Comparison of ENCODE assay signal across 10 mouse cellular contexts in genomic region chr17:12689537-12689936, GRCm38 (mm10). TPM values are rescaled to one million over a fixed set of nuclear protein-coding genes. Genes with fewer than 3 reads are reported as not detected.
DNase-seq lines count a peak whose midpoint lies in the region; ATAC-seq lines count a peak whose summit lies in the region.
"Had no signal": no experiment of that assay in that cellular context is flagged by ENCODE, and none has a peak within 500 bp of the region (broad histone marks: within the 10 kb centered on the region; RNA-seq: fewer than 3 reads in every experiment).

No protein-coding gene starts in this region.

- no peak overlapping the region for H3K27ac ChIP-seq in midbrain, embryonic 16.5 days (ENCODE audit: low read length)
- H3K27ac ChIP-seq in midbrain, embryonic 15.5 days = no peak overlapping the region
- H3K27ac ChIP-seq in heart, embryonic 14.5 days (replicated peaks in 1 of 2; ENCODE audit: control insufficient read depth in 1 of 2, insufficient read depth in 1 of 2, low read depth in 2 of 2, low read length in 2 of 2) = peak overlapping the region; percentile 62 to 70
- H3K27ac ChIP-seq: liver, embryonic 15.5 days had no signal

- H3K4me3 ChIP-seq in midbrain, embryonic 16.5 days (ENCODE audit: low read depth, low read length) = no peak overlapping the region
- H3K4me3 ChIP-seq in midbrain, embryonic 15.5 days = no peak overlapping the region
- H3K4me3 ChIP-seq in heart, embryonic 14.5 days (ENCODE audit: control insufficient read depth in 1 of 2, insufficient read depth in 1 of 2, low read depth in 1 of 2, low read length in 2 of 2) = no peak overlapping the region
- H3K4me3 ChIP-seq: liver, embryonic 15.5 days had no signal

- no peak for ATAC-seq in frontal cortex, adult (ENCODE audit: low TSS enrichment)
- ATAC-seq in midbrain, embryonic 16.5 days = 0 out of 2 replicates have a peak, but pooled peaks have one; percentile 25
- ATAC-seq in midbrain, embryonic 15.5 days (replicated peaks) = no peak
- ATAC-seq in heart, embryonic 14.5 days (ENCODE audit: insufficient number of reproducible peaks, insufficient read depth, low FRiP score, low read depth) = no peak
- no peak for ATAC-seq in monocyte, adult 5-6 weeks (replicated peaks; ENCODE audit: insufficient number of reproducible peaks, low FRiP score, low TSS enrichment, poor library complexity, severe bottlenecking)
- ATAC-seq: Patski had no signal

- WGBS in midbrain, embryonic 16.5 days = 74% methylated on average over 3 of the region's 3 CpGs
- 75% methylated on average over 3 of the region's 3 CpGs for WGBS in midbrain, embryonic 15.5 days
- WGBS in heart, embryonic 14.5 days = 72% methylated on average over 3 of the region's 3 CpGs

- H3K9ac ChIP-seq in midbrain, embryonic 16.5 days (ENCODE audit: low read depth, low read length) = no peak overlapping the region
- H3K9ac ChIP-seq in midbrain, embryonic 15.5 days = no peak overlapping the region
- peak overlapping the region; percentile 19; the same call in 1 of the 2 replicates for H3K9ac ChIP-seq in heart, embryonic 14.5 days (ENCODE audit: low read length)
- H3K9ac ChIP-seq: liver, embryonic 15.5 days had no signal

- DNase-seq in frontal cortex, postnatal 14 days (ENCODE audit: low spot score in 2 of 2) = peak; percentile 29 to 53
- peak; percentile 14 for DNase-seq in lung, postnatal 25 days (ENCODE audit: low spot score)
- DNase-seq in adrenal gland, adult 18-20 months (ENCODE audit: low spot score in 2 of 2) = no peak

- H3K4me2 ChIP-seq in midbrain, embryonic 16.5 days (ENCODE audit: low read length) = no peak overlapping the region
- no peak overlapping the region for H3K4me2 ChIP-seq in midbrain, embryonic 15.5 days
- no peak overlapping the region for H3K4me2 ChIP-seq in heart, embryonic 14.5 days (ENCODE audit: low read length)
- H3K4me2 ChIP-seq: liver, embryonic 15.5 days had no signal

- no peaks in the 10 kb centered on the region for H3K27me3 ChIP-seq in midbrain, embryonic 16.5 days (ENCODE audit: control insufficient read depth, insufficient read depth, low read depth, low read length)
- H3K27me3 ChIP-seq in midbrain, embryonic 15.5 days (replicated peaks) = no peaks in the 10 kb centered on the region
- H3K27me3 ChIP-seq in heart, embryonic 14.5 days (ENCODE audit: control insufficient read depth, insufficient read depth, low read length) = no peaks in the 10 kb centered on the region
- H3K27me3 ChIP-seq: liver, embryonic 15.5 days; Patski had no signal

- H3K4me1 ChIP-seq in midbrain, embryonic 16.5 days (ENCODE audit: control insufficient read depth, insufficient read depth, low read length) = no peaks in the 10 kb centered on the region
- no peaks in the 10 kb centered on the region for H3K4me1 ChIP-seq in midbrain, embryonic 15.5 days
- peaks cover 18 to 29% of the 10 kb centered on the region in 2 experiments for H3K4me1 ChIP-seq in heart, embryonic 14.5 days (ENCODE audit: control insufficient read depth in 2 of 2, insufficient read depth in 2 of 2, low read length in 2 of 2)
- H3K4me1 ChIP-seq: liver, embryonic 15.5 days had no signal

- peaks cover 72% of the 10 kb centered on the region for H3K36me3 ChIP-seq in midbrain, embryonic 16.5 days (ENCODE audit: control insufficient read depth, insufficient read depth, low read length)
- H3K36me3 ChIP-seq in midbrain, embryonic 15.5 days (replicated peaks) = peaks cover 80% of the 10 kb centered on the region
- H3K36me3 ChIP-seq in heart, embryonic 14.5 days (ENCODE audit: control insufficient read depth, insufficient read depth, low read length) = peaks cover 100% of the 10 kb centered on the region

- H3K9me3 ChIP-seq in midbrain, embryonic 16.5 days (replicated peaks; ENCODE audit: control insufficient read depth, low read length, poor library complexity, severe bottlenecking) = no peaks in the 10 kb centered on the region
- no peaks in the 10 kb centered on the region for H3K9me3 ChIP-seq in midbrain, embryonic 15.5 days
- H3K9me3 ChIP-seq in heart, embryonic 14.5 days (ENCODE audit: control insufficient read depth, low read length) = no peaks in the 10 kb centered on the region
- H3K9me3 ChIP-seq: liver, embryonic 15.5 days had no signal

RNA-seq across cellular contexts. Expression of gene Slc22a1, which starts 13.9 kb away (rescaled TPM):
- polyA plus RNA-seq in midbrain, embryonic 16.5 days (2015; fragmentation: Nextera tagmentation; extraction: Ambion mirVana) = not detected in 2 replicates
- polyA plus RNA-seq in midbrain, embryonic 15.5 days (2015; fragmentation: Nextera tagmentation; extraction: Ambion mirVana) = not detected in 2 replicates
- 28.7 and 42.4 TPM in 2 replicates for polyA plus RNA-seq in heart, embryonic 14.5 days (2014; fragmentation: Nextera tagmentation; extraction: Ambion mirVana)
- not detected in 3 replicates for total RNA-seq in monocyte, adult 5-6 weeks (2017)
- under 1 TPM in 1 of 2 experiments, not detected in 1; 0.43 TPM for total RNA-seq in adrenal gland, adult 18-20 months (2021)
- polyA plus RNA-seq: Patski had no signal

Comparison
In these comparisons a context has a peak if more than half of its experiments do, and no peak if none do; other contexts are left out.
1. DNase-seq: peak in frontal cortex, postnatal 14 days (2 of 2) and lung, postnatal 25 days (single experiment); none in adrenal gland, adult 18-20 months (0 of 2).
2. H3K27ac ChIP-seq: peak in heart, embryonic 14.5 days (2 of 2); none in midbrain, embryonic 16.5 days (single experiment) and midbrain, embryonic 15.5 days (single experiment).
3. RNA of gene Slc22a1, which starts 13.9 kb away (polyA plus RNA-seq): 28.7 to 42.4 TPM in heart, embryonic 14.5 days; not detected in midbrain, embryonic 15.5 days and not detected in midbrain, embryonic 16.5 days; every median in the first group is over 10 times any median in the second.